Mouse (Mus musculus): ENCODE results near the gene Creb3l4. TPM values are rescaled to one million over a fixed set of nuclear protein-coding genes. Genes with fewer than 3 reads are reported as not detected.

Creb3l4 gene
- total RNA-seq, 1 experiment from 2014 or later, result 0.85 TPM

DNA sequence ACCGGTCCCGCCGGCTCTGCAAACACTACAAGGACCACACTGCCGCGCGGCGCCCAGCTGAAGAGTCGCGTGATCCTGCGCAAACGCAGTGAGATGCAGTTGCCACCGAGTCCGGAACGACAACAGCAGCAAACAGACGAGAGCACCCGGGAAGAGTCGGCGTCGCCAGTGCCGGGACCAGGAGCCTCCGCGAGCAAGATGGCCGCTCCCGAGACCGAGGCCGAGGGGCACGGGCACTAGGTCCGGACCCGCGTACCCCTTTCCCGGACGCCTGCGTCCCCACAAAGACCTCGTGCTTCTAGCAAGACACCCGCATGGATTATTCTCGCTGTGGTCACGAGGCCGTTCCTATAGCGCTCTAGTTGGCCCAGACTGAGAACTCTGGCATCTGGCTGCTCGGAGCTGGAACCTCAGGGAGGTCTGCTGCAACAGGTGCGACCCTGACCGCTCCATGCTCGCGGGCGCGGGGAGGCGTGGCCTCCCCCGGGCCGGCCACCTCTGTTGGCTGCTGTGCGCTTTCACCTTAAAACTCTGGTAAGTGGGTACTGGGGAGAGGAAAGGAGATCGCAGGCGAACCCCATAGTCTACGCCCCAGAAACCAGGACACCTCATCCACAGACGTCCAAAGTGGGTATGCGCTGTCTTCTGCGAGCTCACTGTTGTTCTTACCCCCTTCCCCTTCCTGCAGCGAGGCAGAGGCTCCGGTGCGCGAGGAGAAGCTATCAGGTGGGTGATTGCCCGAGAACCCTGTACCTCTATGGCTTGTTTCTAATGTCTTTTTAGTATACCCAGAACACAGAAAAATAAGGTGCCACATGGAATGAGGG is 11.6 kb downstream of the Creb3l4 start, which contains the start of gene Jtb:
Gene Jtb, plus strand, starts transcription at position 91 of the 827 bp plus-strand sequence.
- DNase-seq, result peak; percentile 93

DNA sequence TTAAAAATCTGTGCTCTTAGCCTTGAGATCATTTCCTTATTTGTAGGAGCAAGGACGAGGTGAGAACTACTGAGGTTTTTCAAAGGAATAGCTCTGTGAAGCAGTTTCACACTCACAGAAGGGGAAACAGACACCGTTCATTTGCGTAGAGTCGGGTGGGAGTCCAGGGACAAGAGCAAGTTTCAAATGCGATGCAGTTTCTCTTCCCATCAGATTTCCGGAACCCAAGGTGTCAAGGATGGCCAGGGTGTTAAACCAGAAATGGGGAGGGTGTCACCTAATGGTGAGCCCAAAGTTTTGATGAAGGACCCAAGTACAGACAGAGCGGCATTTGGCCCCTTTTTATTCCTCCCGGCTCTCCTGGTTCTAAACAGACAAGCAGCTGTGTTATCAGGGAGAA is 12.2 kb downstream of the Creb3l4 start:
- no peak for DNase-seq

- no peak for DNase-seq
These were observed 19.0 kb downstream of the Creb3l4 start for GRCm38 (mm10) chr3:90224331-90224730.

DNA sequence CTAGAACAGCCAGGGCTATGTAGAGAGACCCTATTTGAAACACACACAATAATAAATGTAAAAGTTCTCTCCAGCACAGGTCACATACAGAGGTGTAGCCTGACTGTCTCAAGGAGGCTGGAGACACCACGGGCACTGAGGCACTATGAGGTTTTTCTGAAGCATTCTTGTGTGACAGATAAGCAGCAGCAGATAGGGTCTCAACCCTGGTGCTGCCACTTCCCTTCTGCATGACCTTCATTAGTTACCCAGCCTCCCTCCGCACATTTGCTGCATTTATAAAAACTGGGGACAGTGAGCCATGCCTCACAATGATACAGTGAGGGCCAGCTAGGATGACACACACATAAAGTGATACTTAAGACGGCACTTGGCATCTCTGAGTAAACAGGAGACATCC is 20.4 kb downstream of the Creb3l4 start:
- DNase-seq, result no peak

GRCm38 (mm10) chr3:90222455-90222854 is 20.9 kb downstream of the Creb3l4 start:
- no peak for DNase-seq

DNA sequence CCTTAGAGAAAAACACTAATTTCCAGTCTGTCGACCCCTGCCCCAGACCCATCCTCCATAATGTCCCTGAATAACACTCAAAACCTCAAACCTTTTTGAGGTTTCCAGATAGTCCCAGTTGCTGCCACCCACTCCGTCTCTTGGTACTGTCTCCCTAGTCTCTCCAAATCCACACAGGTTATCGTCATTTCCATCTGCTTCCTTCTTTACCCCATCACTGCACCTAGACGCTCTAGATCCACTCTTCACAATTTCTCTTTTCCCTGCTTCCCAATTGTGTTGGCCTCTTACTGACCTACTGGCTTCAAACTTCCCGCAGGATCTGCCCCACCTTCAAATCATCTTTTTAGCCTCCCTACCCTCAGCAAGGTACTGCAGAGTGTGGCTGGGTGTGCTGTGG is 22.2 kb downstream of the Creb3l4 start:
- no peak for DNase-seq

- peak; percentile 86 for DNase-seq
These were observed 22.8 kb downstream of the Creb3l4 start for GRCm38 (mm10) chr3:90220531-90220951.

DNA sequence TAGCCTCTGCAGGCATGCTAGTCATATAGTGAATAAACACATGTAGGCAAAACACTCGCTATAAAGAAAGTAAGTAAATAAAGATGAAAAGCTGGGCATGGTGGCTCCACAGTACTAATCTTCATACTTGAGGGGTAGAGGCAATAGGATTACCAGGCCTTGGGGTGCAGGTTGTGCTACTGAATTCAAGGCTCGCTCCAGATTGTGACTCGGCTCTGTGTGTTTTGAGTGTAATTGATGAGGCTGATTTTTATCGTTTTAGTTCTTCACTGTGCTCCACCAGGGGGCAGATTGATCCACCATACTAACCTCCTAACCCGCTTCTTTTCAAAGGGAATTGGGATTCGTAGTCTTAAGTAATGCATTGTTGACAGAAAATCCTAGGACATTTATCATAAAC is 23.2 kb downstream of the Creb3l4 start:
- peak; percentile 41 for DNase-seq

GRCm38 (mm10) chr3:90215825-90216380 is 27.4 kb downstream of the Creb3l4 start:
- DNase-seq, result no peak

- peak; percentile 35 for DNase-seq
These were observed 29.2 kb downstream of the Creb3l4 start for GRCm38 (mm10) chr3:90213956-90214684.

DNA sequence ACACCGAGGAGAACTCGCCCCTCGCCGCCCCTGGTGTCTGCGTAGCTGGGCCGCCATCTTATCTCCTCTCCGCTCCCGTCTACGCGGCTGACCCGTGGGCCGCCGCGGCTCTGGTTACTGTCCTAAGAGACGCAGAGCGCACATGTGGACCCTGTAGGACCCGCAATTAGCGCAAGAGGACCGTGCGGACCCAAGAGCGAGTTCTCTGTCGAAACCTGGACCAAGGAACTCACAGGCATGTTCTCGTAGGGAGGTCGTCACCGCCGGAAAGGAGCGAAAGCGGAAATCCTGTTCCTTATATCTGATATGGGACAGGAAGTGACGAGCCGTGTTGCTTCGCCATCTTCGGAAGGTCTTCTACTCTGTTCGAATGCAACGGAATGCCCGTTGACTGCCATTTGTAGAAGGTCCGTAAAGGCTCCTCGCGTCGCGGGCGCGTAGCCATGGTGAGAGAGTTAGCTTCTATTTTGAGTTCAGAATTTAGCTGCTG is 29.9 kb downstream of the Creb3l4 start, which contains the start of the genes Rps27 and Rab13:
Gene Rps27, minus strand, starts transcription at position 275 of the 490 bp plus-strand sequence.
Gene Rab13, plus strand, starts transcription at position 319 of the 490 bp plus-strand sequence.
- peak; percentile 77 for DNase-seq

DNA sequence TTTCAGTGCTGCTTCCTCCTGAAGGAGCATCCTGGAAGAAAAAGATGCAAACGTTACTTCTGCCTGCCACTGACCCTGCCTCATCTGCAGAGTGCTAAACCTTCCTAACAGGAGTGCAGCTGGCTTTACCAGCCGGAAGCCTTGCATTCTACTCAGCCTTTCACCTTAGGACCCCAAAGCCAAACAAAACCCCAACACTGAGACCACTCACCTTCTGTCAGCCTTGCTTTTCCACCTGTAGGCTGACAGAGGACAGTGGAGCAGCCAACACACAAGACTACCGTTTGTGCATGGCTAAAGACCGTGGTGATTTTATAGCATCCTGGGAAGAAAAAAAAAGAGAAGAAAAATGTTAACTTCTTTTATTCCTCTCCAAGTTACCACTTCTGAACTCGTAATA is 30.6 kb downstream of the Creb3l4 start:
- no peak for DNase-seq

DNA sequence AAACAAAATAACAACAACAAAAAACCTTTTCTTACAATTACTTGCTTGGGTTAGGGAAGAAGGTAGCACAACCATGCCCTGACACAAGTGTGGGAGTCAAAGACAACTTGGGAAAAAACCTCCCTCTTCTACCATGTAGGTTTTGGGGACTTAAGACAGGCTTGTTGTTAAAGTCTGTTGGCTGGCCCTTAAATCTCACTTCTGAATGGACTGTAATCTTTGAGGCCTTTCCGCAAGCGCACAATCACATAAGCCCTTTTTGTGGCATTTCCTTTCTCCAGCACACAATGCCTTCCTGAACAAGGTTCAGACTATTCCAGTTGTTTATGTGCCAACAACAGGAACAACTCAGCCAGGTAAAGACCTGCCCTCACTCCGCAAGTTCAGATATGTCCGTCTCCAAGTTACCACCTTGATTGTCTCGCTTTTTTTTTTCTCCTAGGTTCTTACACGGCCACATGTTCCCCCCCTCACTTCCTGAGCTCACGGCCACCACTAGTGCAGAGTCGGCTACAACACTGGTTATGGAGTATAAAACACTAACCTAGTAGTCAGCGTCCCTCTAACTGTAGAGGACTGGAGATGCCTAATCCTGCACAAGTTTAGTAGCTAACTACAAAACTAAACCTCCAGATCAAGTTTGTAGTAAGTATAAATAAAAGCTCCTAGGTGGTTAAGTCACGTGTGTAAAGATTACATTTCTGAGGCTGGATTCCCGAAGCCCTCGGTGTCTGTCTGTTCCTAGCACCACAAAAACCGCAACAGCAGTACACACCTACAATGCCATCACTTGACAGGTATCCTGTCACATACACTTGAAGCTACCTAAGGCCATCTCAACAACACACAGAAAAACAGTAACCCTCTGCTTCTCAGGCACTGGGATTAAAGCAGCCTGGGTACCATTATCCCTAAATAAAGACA is 31.6 kb downstream of the Creb3l4 start:
- no peak for DNase-seq

- DNase-seq, result no peak
These were observed 33.3 kb downstream of the Creb3l4 start for GRCm38 (mm10) chr3:90209908-90210566.

GRCm38 (mm10) chr3:90208662-90209061 is 34.6 kb downstream of the Creb3l4 start:
- DNase-seq, result no peak

DNA sequence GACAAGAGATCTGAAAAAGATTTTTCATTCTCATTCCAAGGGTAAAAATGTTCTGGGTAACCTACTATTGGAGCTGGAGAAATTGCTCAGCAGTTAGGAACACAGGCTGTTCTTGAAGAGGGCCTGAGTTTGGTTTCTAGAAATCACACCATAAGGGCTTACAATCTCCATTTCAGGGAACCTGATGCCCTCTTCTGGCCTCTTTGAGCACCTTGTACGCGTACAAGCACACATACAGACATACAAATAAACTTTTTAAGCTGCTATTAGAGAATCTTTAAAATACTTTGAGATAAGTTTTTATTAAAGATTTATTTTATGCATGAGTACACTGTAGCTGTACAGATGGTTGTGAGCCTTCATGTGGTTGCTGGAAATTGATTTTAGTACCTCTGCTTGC is 38.7 kb downstream of the Creb3l4 start:
- no peak for DNase-seq

DNA sequence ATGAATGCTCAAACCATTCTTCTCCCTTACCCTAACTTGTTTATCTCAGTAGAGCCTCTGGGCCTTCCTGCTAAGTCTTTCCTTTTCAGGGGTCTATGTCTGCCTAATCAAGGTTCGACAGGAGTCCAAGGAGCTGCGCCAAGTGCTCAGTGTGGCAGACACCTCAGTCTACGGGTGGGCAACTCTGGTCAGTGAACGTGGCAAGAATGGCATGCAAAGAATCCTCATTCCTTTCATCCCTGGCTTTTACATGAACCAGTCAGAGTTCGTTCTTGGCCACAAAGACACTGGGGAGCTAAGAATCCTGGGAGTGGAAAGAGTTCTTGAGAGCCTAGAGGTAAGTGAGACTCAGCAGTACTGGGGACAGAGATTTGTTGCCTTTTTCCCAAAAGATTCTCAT is 39.7 kb downstream of the Creb3l4 start:
- no peak for DNase-seq

DNA sequence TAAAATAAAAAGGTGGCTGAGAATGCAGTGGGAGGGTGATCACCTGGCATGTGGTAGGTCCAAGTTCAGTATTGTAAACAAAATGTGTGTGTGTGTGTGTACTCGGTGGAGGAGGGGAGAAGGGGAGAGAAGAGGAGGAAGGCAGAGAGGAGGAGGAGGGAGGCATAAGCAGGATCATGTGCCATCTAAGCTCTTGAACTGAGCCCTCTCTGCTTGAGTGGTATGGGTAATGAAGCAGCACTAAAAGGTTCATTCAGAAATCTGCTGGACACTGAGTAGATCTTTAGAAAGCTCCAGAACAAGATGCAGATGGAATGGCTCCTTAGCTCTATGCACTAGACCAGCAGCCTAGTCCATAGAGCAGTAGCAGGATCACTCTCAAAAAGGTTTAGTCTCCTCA is 40.4 kb downstream of the Creb3l4 start:
- DNase-seq, result no peak

DNA sequence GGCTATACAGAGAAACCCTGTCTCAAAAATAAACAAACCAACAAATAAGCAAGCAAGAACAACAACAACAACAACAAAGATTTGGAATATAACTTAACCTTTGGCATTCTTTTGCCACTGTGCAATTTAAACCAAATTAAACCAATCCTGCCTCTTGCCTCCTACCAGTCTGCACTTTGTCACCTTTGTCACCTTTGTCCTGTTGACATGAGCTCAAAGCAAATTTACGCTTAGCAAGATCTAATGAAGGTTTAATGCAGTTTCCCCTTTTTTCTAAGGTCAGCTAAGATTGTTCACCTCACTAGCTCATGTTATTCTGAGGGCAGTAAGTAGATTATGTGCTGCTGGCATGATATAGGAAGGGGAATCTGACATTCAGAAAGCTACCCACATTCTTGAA is 45.8 kb downstream of the Creb3l4 start:
- DNase-seq, result no peak

DNA sequence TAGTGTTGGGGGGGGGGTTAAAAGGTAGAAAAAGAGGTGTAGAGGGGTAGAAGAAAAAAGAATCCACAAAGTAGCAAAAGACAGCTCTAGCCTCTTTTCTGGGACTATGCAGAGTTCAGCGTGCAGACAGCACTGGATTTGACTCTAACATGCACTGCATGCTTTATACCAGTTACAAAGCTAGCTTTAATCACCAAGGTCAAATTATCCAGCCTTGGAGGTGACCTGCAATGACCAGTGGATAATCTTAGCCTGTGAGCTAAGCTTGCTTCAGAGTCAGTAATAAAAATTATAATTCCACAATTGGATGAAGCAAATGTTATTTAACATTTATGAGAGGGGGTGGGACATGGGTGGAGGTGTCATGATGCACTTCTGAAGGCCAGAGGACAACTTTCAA is 47.7 kb downstream of the Creb3l4 start:
- DNase-seq, result no peak

GRCm38 (mm10) chr3:90194759-90195158 is 48.6 kb downstream of the Creb3l4 start:
- DNase-seq, result no peak

Measured in adrenal gland, postnatal 25 days (tissue).